8 mouse cellular contexts compared by ENCODE assay signal in the genomic region with DNA sequence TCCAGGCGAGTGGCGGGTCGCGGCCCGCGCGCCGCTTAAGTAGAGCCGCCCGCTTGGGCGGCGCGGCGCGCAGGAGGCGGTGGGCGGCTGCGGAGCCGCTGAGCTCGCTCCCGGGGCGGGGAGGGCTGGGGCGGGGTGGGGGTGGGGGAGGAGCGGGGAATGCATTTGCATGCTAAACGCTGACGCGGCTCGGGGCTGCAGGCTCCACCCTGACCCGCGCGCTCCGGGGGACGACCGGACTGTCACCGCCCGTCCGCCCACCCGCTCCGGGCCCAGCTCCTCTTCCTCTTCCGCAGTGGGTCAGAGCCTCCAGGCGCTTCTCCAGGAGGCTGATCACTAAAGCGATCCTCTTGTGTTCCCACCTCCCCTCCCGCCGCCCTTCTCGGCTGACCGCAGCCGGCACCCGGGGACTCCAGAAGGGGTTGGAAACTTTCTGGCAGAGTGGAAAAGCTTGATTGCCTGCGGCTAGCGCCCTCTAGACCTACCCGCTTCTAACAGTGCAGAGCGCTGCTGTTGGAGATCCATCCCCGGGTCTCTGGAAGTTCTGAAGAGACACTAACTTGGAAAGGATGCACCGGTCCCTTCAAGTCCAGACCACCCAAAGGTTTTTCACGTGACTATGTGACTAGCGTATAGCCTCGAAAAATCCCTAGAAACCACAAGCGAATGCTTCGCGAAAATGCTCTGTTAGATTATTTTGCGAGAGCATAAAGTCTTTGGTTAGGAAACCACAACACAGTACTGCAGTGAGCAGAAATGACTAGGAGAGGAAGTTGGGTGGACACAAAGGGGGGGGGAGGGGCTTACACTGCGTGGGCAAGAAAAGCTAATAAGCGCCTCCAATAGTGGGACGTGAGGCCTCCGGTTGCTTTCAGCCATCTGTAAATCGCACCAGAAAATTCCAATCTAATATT. TPM values are rescaled to one million over a fixed set of nuclear protein-coding genes. Genes with fewer than 3 reads are reported as not detected.
DNase-seq lines count a peak whose midpoint lies in the region; ATAC-seq and TF ChIP-seq lines count a peak whose summit lies in the region.

A gene (minus strand): TSS at position 11 of the 914 bp plus-strand sequence.

- H3K9me3 ChIP-seq in ES-E14 (ENCODE audit: control insufficient read depth, insufficient read depth, low read depth, low read length), result no peaks in the 10 kb centered on the region
- no peaks in the 10 kb centered on the region for H3K9me3 ChIP-seq in neural tube, embryonic 14.5 days (ENCODE audit: control insufficient read depth, low read length)

- peak within 1 kb of the TSS; percentile 81 for H3K9ac ChIP-seq in ES-E14 (ENCODE audit: insufficient read depth, low read depth, low read length, poor library complexity, severe bottlenecking)
- H3K9ac ChIP-seq in neural tube, embryonic 14.5 days (replicated peaks; ENCODE audit: low read depth, low read length), result peak within 1 kb of the TSS; percentile 76

- no peak within 1 kb of the TSS; the same call in 1 of the 2 replicates for H3K27ac ChIP-seq in ES-E14 (ENCODE audit: insufficient read depth, low read depth, low read length, poor library complexity, severe bottlenecking)
- H3K27ac ChIP-seq in layer of hippocampus, adult 2 months, result peak within 1 kb of the TSS; percentile 99
- peak within 1 kb of the TSS; percentile 72 for H3K27ac ChIP-seq in neural tube, embryonic 14.5 days (ENCODE audit: low read depth, low read length)
- peak within 1 kb of the TSS; percentile 85 for H3K27ac ChIP-seq in testis, adult 2 months (ENCODE audit: control insufficient read depth, insufficient read depth, low read depth, low read length)

- in situ Hi-C loops in ES-E14 (cut with MboI; ENCODE audit: low sequenced_read_pairs in 2 of 2, unreplicated experiment in 2 of 2), result no loop called here

- peak; percentile 83; the same call in 1 of the 2 replicates for TF ChIP-seq POLR2A in lung, adult 2 months (IDR thresholded peaks at IDR 0.05; ENCODE audit: borderline replicate concordance, extremely low read depth, low read depth, low read length)
- TF ChIP-seq POLR2A in testis, adult 2 months (IDR thresholded peaks at IDR 0.05; ENCODE audit: control insufficient read depth, low read depth, low read length), result no peak

- intact Hi-C loops in heart, postnatal 36 days (cut with DNase I), result loop anchor here (1.0 to 5.0 kb wide), 4 partner anchors 61 to 172 kb away; a partner anchor contains a TSS

- ATAC-seq in neural tube, embryonic 14.5 days (ENCODE audit: low read depth), result peak; percentile 88

- H3K4me2 ChIP-seq in neural tube, embryonic 14.5 days (ENCODE audit: low read depth, low read length), result peak within 1 kb of the TSS; percentile 89

- TF ChIP-seq CTCF in layer of hippocampus, adult 2 months (conservative IDR thresholded peaks at IDR 0.05), result peak; percentile 69
- TF ChIP-seq CTCF in lung, adult 2 months (IDR thresholded peaks at IDR 0.05; ENCODE audit: insufficient read depth, low read length), result peak; percentile 30; the same call in 1 of the 2 replicates
- TF ChIP-seq CTCF in testis, adult 2 months (IDR thresholded peaks at IDR 0.05; ENCODE audit: control insufficient read depth, insufficient read depth, insufficient replicate concordance, low read depth, low read length), result no peak

- under 1% methylated on average over 60 of the region's 66 CpGs for WGBS in lung, adult 2 months
- WGBS in neural tube, embryonic 14.5 days, result 2% methylated on average over 64 of the region's 66 CpGs

- H3K27me3 ChIP-seq in neural tube, embryonic 14.5 days (ENCODE audit: control insufficient read depth, insufficient read depth, low read length), result no peaks in the 10 kb centered on the region
- no peaks in the 10 kb centered on the region for H3K27me3 ChIP-seq in testis, adult 2 months (ENCODE audit: control insufficient read depth, insufficient read depth, low read length)

- H3K4me1 ChIP-seq in ES-E14 (ENCODE audit: control insufficient read depth in 2 of 2, insufficient read depth in 2 of 2, low read length in 2 of 2, poor library complexity in 1 of 2), result peaks cover 0 to 2% of the 10 kb centered on the region in 2 experiments; a peak in 2 of 4 replicates
- H3K4me1 ChIP-seq in lung, adult 2 months (ENCODE audit: control insufficient read depth, insufficient read depth, low read length), result no peaks in the 10 kb centered on the region
- peaks cover 4% of the 10 kb centered on the region; the same call in 1 of the 2 replicates for H3K4me1 ChIP-seq in neural tube, embryonic 14.5 days (ENCODE audit: control insufficient read depth, insufficient read depth, low read length)
- H3K4me1 ChIP-seq in testis, adult 2 months (ENCODE audit: control insufficient read depth, insufficient read depth, low read length), result peaks cover 15% of the 10 kb centered on the region

- no peaks in the 10 kb centered on the region for H3K36me3 ChIP-seq in ES-E14 (ENCODE audit: control insufficient read depth, insufficient read depth, low read length, poor library complexity, severe bottlenecking)
- H3K36me3 ChIP-seq in neural tube, embryonic 14.5 days (ENCODE audit: control insufficient read depth, insufficient read depth, low read length), result no peaks in the 10 kb centered on the region
- no peaks in the 10 kb centered on the region for H3K36me3 ChIP-seq in testis, adult 2 months (ENCODE audit: control insufficient read depth, insufficient read depth, low read length)

- peak; percentile 63 for DNase-seq in ES-E14 (ENCODE audit: low read depth, low spot score)
- peak; percentile 81 for DNase-seq in cerebellum, adult 9-10 months
- peak; percentile 76 for DNase-seq in forelimb bud, embryonic 11.5 days (ENCODE audit: low read depth, low spot score)
- DNase-seq in heart, postnatal 36 days, result peak; percentile 88 to 93
- peak; percentile 48 to 74 for DNase-seq in layer of hippocampus, adult 2 months (ENCODE audit: low spot score in 2 of 2)
- peak; percentile 87 for DNase-seq in lung, adult 2 months

- H3K4me3 ChIP-seq in ES-E14 (ENCODE audit: insufficient read depth in 1 of 2, low read depth in 1 of 2, low read length in 2 of 2, poor library complexity in 1 of 2, severe bottlenecking in 1 of 2), result peak within 1 kb of the TSS; percentile 78 to 84
- H3K4me3 ChIP-seq in layer of hippocampus, adult 2 months, result peak within 1 kb of the TSS; percentile 96
- peak within 1 kb of the TSS; percentile 82 for H3K4me3 ChIP-seq in lung, adult 2 months (replicated peaks; ENCODE audit: extremely low read depth, low read depth, low read length)
- peak within 1 kb of the TSS; percentile 77 for H3K4me3 ChIP-seq in neural tube, embryonic 14.5 days (ENCODE audit: low read depth, low read length)
- H3K4me3 ChIP-seq in testis, adult 2 months (ENCODE audit: control insufficient read depth, low read depth, low read length), result peak within 1 kb of the TSS; percentile 96

TF ChIP-seq in ES-E14, 5 proteins besides CTCF, POLR2A, EP300 and RAD21:
- no peak for TF ChIP-seq HCFC1 (IDR thresholded peaks at IDR 0.05; ENCODE audit: borderline replicate concordance, insufficient read depth, low read length)
- TF ChIP-seq ZC3H11A (IDR thresholded peaks at IDR 0.05; ENCODE audit: borderline replicate concordance, low read depth, low read length), result no peak
- no peak for TF ChIP-seq CHD2 (IDR thresholded peaks at IDR 0.05; ENCODE audit: low read depth, low read length)
- 0 out of 2 replicates have a peak, but pooled peaks have one; percentile 13 for TF ChIP-seq MAFK (IDR thresholded peaks at IDR 0.05; ENCODE audit: insufficient read depth, low read depth, low read length)

RNA-seq across cellular contexts. Expression of the gene that starts here (rescaled TPM):
- 2.5 and 2.7 TPM in 2 replicates for total RNA-seq in ES-E14 (2012; rRNA removed)
- 10 to 100 TPM; 20.7 to 23.3 TPM for total RNA-seq in heart, postnatal 36 days (2021)
- total RNA-seq in layer of hippocampus, adult 2 months (2021), result 100 to 1,000 TPM; 120 to 123 TPM
- 25.9 and 39.0 TPM in 2 replicates for polyA plus RNA-seq in lung, adult 2 months (2012; rRNA removed)
- polyA plus RNA-seq in neural tube, embryonic 14.5 days (2014; fragmentation: Nextera tagmentation; extraction: Ambion mirVana), result 21.2 and 24.5 TPM in 2 replicates
- polyA plus RNA-seq in testis, adult 2 months (2012; rRNA removed), result 4.7 and 5.8 TPM in 2 replicates

Comparison
In these comparisons a context has a peak if more than half of its experiments do, and no peak if none do; other contexts are left out.
1. RNA of the gene that starts here (total RNA-seq): 120 to 123 TPM in layer of hippocampus, adult 2 months; 20.7 to 23.3 TPM in heart, postnatal 36 days and 2.5 to 2.7 TPM in ES-E14; every median in the first group is over 4 times any median in the second.
2. Peak in every context shown above with its lines, with median percentiles within 50 percentile points of each other: DNase-seq and H3K4me3 ChIP-seq.